Mouse (Mus musculus) CD4-positive, CD25-positive, alpha-beta regulatory T cell (primary cell): Measurements from ENCODE around the gene Pxt1. TPM values are rescaled to one million over a fixed set of nuclear protein-coding genes. Genes with fewer than 3 reads are reported as not detected.

ENCODE experiments used
- polyA plus RNA-seq: library from polyadenylated mRNA; unstranded; fragments of 100-300 nt; shearing (Covaris generic); gene quantifications from one replicate; pipeline ENCODE4 v1.2.1, GENCODE M21; 2017

Pxt1 gene
- not detected for polyA plus RNA-seq

GRCm38 (mm10) chr17:28943740-28944139 is at the start of gene Pxt1:
Gene Pxt1, minus strand, starts transcription at chr17:28943840.

GRCm38 (mm10) chr17:28951831-28952799 is 8.5 kb upstream of the Pxt1 start, which contains the start of gene Kctd20:
Gene Kctd20, plus strand, starts transcription at chr17:28951950.

GRCm38 (mm10) chr17:28915060-28915628 is 28.5 kb downstream of the Pxt1 start, which contains the start of gene 4930539E08Rik:
Gene 4930539E08Rik, minus strand, starts transcription at chr17:28915324.

Other genes starting within 250 kb of the Pxt1 start
- gene AC170998.1, start 217.8 kb downstream of the Pxt1 start, polyA plus RNA-seq = 5.7 TPM
- not detected for gene Mapk13, start 174.5 kb downstream of the Pxt1 start, polyA plus RNA-seq
- 12.3 TPM for gene Brpf3, start 142.8 kb downstream of the Pxt1 start, polyA plus RNA-seq
- gene Pnpla1, start 85.4 kb downstream of the Pxt1 start, polyA plus RNA-seq = not detected
- 2.6 TPM for gene 4930539E08Rik, start 28.5 kb downstream of the Pxt1 start, polyA plus RNA-seq
- gene Kctd20, start 8.1 kb upstream of the Pxt1 start, polyA plus RNA-seq = 76.3 TPM
- gene Stk38, start 64.2 kb upstream of the Pxt1 start, polyA plus RNA-seq = 351 TPM
- gene Srsf3, start 88.8 kb upstream of the Pxt1 start, polyA plus RNA-seq = 475 TPM
- 1.1 TPM for gene Cdkn1a, start 147.1 kb upstream of the Pxt1 start, polyA plus RNA-seq
- gene Rab44, start 170.3 kb upstream of the Pxt1 start, polyA plus RNA-seq = 0.14 TPM